Mouse (Mus musculus) intestine, postnatal 0 days (tissue): Measurements from ENCODE around the gene Nsrp1. TPM values are rescaled to one million over a fixed set of nuclear protein-coding genes. Genes with fewer than 3 reads are reported as not detected.
A peak's percentile ranks its signal among the peaks of the same experiment; 100 is the strongest.

ENCODE experiments used
- ATAC-seq: fragments of 200-750 bp; cut with Nextera tagmentation; 2 replicates; pipeline ENCODE4 v1.8.0; 2017; ENCODE audit warnings: mild to moderate bottlenecking, moderate TSS enrichment, moderate library complexity
- H3K27ac ChIP-seq: fragments of 300-500 bp; sonication (generic); 2 replicates; pipeline ENCODE4 v1.5.1; 2014; ENCODE audit warnings: mild to moderate bottlenecking, low read depth, low read length, moderate library complexity
- H3K27me3 ChIP-seq: fragments of 300-500 bp; sonication (generic); replicated peaks from 2 replicates; pipeline ENCODE4 v1.6.1; 2014; ENCODE audit warnings: low read length, mixed read lengths; ENCODE audit not compliant: control insufficient read depth, insufficient read depth
- H3K36me3 ChIP-seq: fragments of 300-500 bp; sonication (generic); 2 replicates; pipeline ENCODE4 v1.6.1; 2014; ENCODE audit warnings: mild to moderate bottlenecking, moderate library complexity; ENCODE audit not compliant: control insufficient read depth, insufficient read depth
- H3K4me1 ChIP-seq: fragments of 300-500 bp; sonication (generic); replicated peaks from 2 replicates; pipeline ENCODE4 v1.6.1; 2014; ENCODE audit warnings: antibody characterized with exemption, low read length, mixed read lengths; ENCODE audit not compliant: control insufficient read depth, insufficient read depth
- H3K4me2 ChIP-seq: fragments of 300-500 bp; sonication (generic); replicated peaks from 2 replicates; pipeline ENCODE4 v1.6.1; 2014; ENCODE audit warnings: low read depth, mild to moderate bottlenecking, moderate library complexity
- H3K4me3 ChIP-seq: fragments of 300-500 bp; sonication (generic); 2 replicates; pipeline ENCODE4 v1.5.1; 2014; ENCODE audit warnings: low read depth, low read length
- H3K9ac ChIP-seq: fragments of 300-500 bp; sonication (generic); 2 replicates; pipeline ENCODE4 v1.6.1; 2014; ENCODE audit warnings: mild to moderate bottlenecking, low read depth, low read length
- H3K9me3 ChIP-seq: fragments of 300-500 bp; sonication (generic); 2 replicates; pipeline ENCODE4 v1.6.1; 2016; ENCODE audit warnings: mixed run types; ENCODE audit not compliant: control insufficient read depth
- CTCF ChIP-seq: sonication (generic); IDR thresholded peaks from 2 replicates; pipeline ENCODE4 v1.5.1; 2016; ENCODE audit warnings: low read depth, mild to moderate bottlenecking, control low read depth, antibody characterized with exemption, moderate library complexity
- WGBS: fragments of 180-500 bp; shearing (Covaris S2); extraction: QIAGEN DNeasy Blood & Tissue Kit; methylation state at CpG from one replicate; pipeline ENCODE4 v1.1.7; 2014; 5-methylcytosine and 5-hydroxymethylcytosine counted together
- polyA plus RNA-seq: library from polyadenylated mRNA; unstranded; fragments of >200 nt; fragmentation: Nextera tagmentation; extraction: Ambion mirVana; gene quantifications from 2 replicates; pipeline ENCODE4 v1.2.1, GENCODE M21; 2015

Gene Nsrp1
- polyA plus RNA-seq, 1 experiment from 2014 or later: 54.3 TPM

GRCm38 (mm10) chr11:77098332-77098972, 20.2 kb upstream of the Nsrp1 start:
- Histone ChIP-seq H3K4me1 (no peaks in the 10 kb centered on the region), H3K36me3 (no peaks in the 10 kb centered on the region), H3K27ac (no peak overlapping the region), H3K27me3 (no peaks in the 10 kb centered on the region), H3K9ac (no peak overlapping the region), H3K9me3 (no peaks in the 10 kb centered on the region), H3K4me2 (no peak overlapping the region), H3K4me3 (no peak overlapping the region)
- 53% methylated on average over 19 of the region's 19 CpGs for WGBS
- TF ChIP-seq CTCF: no peak
- ATAC-seq: no peak

DNA sequence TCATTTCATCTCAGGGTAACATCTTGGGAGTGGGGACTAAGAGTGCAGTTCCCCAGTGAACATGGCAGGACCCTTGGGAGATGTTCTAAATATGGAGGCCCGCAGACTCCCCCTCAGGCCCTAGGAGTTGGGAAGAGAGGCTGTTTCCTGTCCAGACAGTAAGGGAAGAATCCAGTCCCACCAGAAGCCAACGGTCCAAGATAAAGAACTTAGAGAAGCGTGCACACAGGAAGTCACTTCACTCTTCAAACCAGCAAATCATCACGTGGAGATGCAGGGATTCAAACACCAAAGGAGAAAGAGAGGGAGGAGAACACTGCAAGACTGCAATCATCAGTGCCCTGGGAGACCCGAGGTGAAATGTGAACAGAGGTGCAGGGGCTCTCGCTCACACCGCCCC, 18.8 kb upstream of the Nsrp1 start:
- no peak for TF ChIP-seq CTCF
- 71% methylated on average over 7 of the region's 7 CpGs for WGBS
- Histone ChIP-seq H3K4me3 (no peak overlapping the region), H3K9me3 (no peaks in the 10 kb centered on the region), H3K36me3 (no peaks in the 10 kb centered on the region), H3K9ac (no peak overlapping the region), H3K27ac (no peak overlapping the region), H3K27me3 (no peaks in the 10 kb centered on the region), H3K4me2 (no peak overlapping the region), H3K4me1 (no peaks in the 10 kb centered on the region)
- ATAC-seq: no peak

DNA sequence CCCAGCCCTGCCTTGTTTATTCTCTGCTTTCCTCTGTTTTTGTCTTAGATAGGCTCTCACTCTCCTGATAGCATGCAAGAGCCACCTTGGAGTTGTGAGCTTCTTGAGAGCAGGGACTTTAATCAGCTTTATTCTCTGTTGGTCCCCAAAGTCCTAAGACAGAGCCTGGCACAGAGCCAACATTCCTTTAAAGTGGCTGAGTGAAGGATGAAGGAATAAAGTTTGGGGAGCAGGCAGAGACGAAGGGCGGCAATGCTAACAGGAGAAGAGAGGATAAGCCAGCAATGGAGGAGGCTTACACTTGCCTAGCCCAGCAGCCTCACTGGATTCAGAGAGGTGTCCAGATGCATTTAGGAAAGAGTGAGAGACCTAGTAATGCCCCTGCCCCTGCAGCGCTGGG, 18.3 kb upstream of the Nsrp1 start:
- H3K4me3 ChIP-seq: no peak overlapping the region
- H3K9ac ChIP-seq: no peak overlapping the region
- TF ChIP-seq CTCF: no peak
- no peak overlapping the region for H3K27ac ChIP-seq
- no peaks in the 10 kb centered on the region for H3K36me3 ChIP-seq
- H3K4me2 ChIP-seq: no peak overlapping the region
- 63% methylated on average over 3 of the region's 3 CpGs for WGBS
- H3K4me1 ChIP-seq: no peaks in the 10 kb centered on the region
- no peak for ATAC-seq
- H3K9me3 ChIP-seq: no peaks in the 10 kb centered on the region
- no peaks in the 10 kb centered on the region for H3K27me3 ChIP-seq

GRCm38 (mm10) chr11:77095206-77095605, 17.0 kb upstream of the Nsrp1 start:
- H3K9me3 ChIP-seq: no peaks in the 10 kb centered on the region
- no peak overlapping the region for H3K4me2 ChIP-seq
- no peak for TF ChIP-seq CTCF
- no peaks in the 10 kb centered on the region for H3K36me3 ChIP-seq
- H3K4me1 ChIP-seq: no peaks in the 10 kb centered on the region
- H3K27ac ChIP-seq: no peak overlapping the region
- 75% methylated on average over 10 of the region's 10 CpGs for WGBS
- no peaks in the 10 kb centered on the region for H3K27me3 ChIP-seq
- no peak overlapping the region for H3K9ac ChIP-seq
- ATAC-seq: no peak
- no peak overlapping the region for H3K4me3 ChIP-seq

DNA sequence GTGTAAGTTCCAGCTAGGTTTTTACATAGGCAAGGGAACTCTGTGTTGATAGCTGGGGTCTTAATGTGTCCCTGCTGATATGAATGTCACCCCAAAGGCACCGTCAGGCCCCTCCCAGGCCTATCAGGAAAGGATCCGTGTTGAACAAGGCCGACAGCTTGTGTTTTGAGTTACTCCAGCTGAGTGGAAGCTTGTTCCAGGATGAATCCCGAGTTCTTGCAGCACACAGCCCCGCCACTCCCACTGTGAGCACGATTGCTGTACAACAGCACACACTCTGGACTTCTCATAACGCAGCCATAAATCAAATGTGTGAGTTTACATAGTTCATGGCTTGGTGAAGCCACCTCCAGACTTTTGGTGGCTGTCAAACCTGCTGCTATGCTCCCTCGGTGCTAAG, 15.9 kb upstream of the Nsrp1 start:
- Histone ChIP-seq H3K27ac (no peak overlapping the region), H3K36me3 (no peaks in the 10 kb centered on the region), H3K9ac (no peak overlapping the region), H3K4me1 (no peaks in the 10 kb centered on the region), H3K9me3 (no peaks in the 10 kb centered on the region), H3K27me3 (no peaks in the 10 kb centered on the region), H3K4me2 (no peak overlapping the region), H3K4me3 (no peak overlapping the region)
- 32% methylated on average over 8 of the region's 8 CpGs for WGBS
- no peak for ATAC-seq
- TF ChIP-seq CTCF: no peak

DNA sequence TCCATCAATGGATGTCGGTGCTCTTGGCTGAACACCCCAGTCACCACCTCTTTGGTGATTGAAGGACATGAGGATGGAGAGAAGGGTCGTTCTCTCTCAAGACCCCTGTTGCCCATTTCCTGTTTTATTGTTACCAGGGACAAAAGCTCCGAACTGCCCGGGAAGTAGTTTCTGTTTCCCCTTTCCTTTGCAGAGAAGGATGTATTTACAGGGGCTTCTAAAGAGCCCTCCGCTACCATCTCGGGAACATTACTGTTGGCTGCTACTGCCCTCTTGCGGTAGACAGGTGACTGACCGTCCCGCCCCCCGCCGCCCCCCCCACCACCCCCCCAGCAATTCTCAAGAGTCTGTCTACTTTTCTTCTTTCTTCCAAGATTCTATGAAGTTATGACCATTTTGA, 15.0 kb upstream of the Nsrp1 start:
- H3K9ac ChIP-seq: no peak overlapping the region
- no peak overlapping the region for H3K4me3 ChIP-seq
- WGBS: 3% methylated on average over 11 of the region's 11 CpGs

GRCm38 (mm10) chr11:77089162-77089561, 10.9 kb upstream of the Nsrp1 start:
- no peaks in the 10 kb centered on the region for H3K9me3 ChIP-seq
- WGBS: 71% methylated on average over 2 of the region's 2 CpGs
- H3K4me3 ChIP-seq: no peak overlapping the region
- H3K27ac ChIP-seq: no peak overlapping the region
- no peak overlapping the region for H3K9ac ChIP-seq
- no peak overlapping the region for H3K4me2 ChIP-seq
- no peak for TF ChIP-seq CTCF
- ATAC-seq: no peak
- H3K4me1 ChIP-seq: no peaks in the 10 kb centered on the region
- no peaks in the 10 kb centered on the region for H3K36me3 ChIP-seq
- H3K27me3 ChIP-seq: no peaks in the 10 kb centered on the region

More for the DNA sequence above, 15.0 kb upstream of the Nsrp1 start:
- no peaks in the 10 kb centered on the region for H3K27me3 ChIP-seq
- H3K36me3 ChIP-seq: no peaks in the 10 kb centered on the region
- ATAC-seq: no peak
- no peaks in the 10 kb centered on the region for H3K4me1 ChIP-seq
- TF ChIP-seq CTCF: peak; percentile 67
- H3K27ac ChIP-seq: no peak overlapping the region
- H3K9me3 ChIP-seq: no peaks in the 10 kb centered on the region
- H3K4me2 ChIP-seq: peak overlapping the region; percentile 55
